Mouse (Mus musculus): Measurements from ENCODE around the gene Agxt2.

Gene Agxt2

GRCm38 (mm10) chr15:10358039-10358948 lies at the start of gene Agxt2:
Gene Agxt2 (plus strand): TSS chr15:10358532.
- no peak for DNase-seq

DNA sequence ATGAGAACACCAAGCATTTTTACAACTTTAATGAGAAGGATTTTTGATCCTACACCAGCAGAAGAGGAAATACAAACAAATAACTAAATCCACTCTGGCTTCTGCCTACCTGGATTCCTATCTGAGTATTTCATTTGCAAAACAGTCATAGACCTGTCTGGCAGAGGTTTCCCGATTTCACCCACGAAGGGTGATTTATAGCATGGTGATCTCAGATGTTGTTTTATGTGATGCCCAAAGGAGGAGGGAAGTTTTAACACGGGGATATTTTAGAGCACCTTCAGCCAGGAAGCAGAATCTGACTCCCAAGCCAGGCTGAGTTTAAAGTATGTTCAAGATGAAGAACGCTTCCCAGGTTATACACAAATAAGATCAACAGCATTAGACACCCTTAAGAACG lies 46.5 kb upstream of the Agxt2 start:
- DNase-seq = no peak

DNA sequence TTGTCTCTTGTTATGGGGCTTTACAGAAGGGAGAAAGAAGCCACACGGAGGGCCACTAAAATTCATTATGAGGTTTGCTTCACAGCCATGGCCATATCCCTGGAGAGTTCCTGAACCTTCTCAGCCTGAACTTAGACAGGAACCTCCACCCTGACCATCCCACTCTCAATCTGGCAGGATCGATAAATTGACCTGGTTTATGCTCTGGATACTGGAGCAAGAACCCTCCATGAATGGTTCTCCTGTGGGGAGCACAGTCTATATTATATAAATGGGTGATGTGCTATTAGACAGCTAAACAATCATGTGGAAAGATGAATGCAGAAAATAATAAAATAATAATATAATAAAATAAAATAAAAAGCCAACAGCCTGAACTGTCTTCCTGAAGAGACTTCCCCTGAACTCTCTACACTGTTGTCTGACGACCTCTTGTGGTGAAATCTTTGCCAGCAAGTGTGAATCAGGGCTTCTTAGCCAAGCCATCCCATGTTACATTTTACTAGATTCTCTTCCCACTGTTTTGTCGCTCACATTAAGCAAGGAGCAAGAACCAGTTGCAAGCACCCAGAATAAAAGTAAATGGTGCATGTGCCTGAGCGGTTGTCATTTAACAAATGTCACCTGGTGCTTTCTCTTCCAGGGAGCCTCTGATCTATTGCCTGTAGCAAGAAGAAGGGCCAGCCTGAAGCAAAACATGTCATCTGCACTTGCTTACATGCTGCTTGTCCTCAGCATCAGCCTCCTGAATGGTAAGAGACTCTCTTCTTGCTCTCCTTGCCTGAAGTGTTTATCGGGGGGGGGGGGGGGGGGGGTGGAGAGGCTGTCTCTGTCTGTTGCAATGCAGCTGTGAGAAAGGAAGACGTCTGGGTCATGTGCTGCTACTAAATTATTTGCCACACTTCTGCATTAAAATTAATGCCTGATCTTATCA lies 44.5 kb upstream of the Agxt2 start:
- peak; percentile 41 for DNase-seq

- no peak for DNase-seq
Observed at GRCm38 (mm10) chr15:10325080-10325479, 33.3 kb upstream of the Agxt2 start, which contains the start of gene Gm21973. Gene Gm21973 (plus strand): TSS chr15:10325380.

DNA sequence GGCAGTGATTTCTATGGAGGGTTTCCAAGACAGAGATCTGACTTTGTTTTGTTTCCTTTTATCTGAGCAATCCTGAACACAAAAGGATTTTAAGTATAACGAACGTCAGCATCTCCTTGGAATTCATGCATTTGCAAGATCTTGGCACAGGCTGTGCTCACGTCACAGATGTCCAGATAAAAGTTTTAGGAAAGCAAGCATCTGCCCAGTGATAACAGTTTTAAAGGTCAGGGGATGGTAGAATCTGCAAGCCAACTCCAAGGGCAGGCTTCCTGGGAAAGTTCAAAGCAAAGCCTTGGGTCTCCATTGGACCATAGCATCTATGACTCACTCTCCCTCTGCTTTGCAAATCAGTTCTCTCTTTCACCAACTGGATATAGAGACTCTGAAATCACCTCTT lies 27.7 kb upstream of the Agxt2 start:
- no peak for DNase-seq

- DNase-seq = no peak
Observed at GRCm38 (mm10) chr15:10332566-10332965, 25.8 kb upstream of the Agxt2 start.

GRCm38 (mm10) chr15:10338606-10339005 lies 19.7 kb upstream of the Agxt2 start:
- no peak for DNase-seq

GRCm38 (mm10) chr15:10347044-10347443 lies 11.3 kb upstream of the Agxt2 start:
- no peak for DNase-seq

DNA sequence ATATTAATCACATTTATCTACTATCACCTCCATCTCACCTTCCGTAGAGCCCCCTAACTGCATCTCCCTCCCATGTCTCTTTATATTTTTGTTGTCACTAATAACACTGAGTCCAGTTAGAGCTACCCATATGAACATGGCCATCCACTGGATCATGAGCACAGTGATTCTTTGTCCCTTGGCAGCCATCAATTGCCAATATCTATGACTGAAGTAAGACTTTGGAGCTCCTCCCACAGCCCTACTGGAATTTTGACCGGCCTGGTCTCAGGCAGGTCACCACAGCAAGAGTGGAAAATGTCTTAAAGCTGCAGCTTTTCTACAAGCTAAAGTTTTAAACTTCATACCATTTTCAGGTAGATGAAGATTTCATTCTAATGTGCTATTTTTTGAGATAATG lies 8.0 kb downstream of the Agxt2 start:
- DNase-seq = no peak

DNA sequence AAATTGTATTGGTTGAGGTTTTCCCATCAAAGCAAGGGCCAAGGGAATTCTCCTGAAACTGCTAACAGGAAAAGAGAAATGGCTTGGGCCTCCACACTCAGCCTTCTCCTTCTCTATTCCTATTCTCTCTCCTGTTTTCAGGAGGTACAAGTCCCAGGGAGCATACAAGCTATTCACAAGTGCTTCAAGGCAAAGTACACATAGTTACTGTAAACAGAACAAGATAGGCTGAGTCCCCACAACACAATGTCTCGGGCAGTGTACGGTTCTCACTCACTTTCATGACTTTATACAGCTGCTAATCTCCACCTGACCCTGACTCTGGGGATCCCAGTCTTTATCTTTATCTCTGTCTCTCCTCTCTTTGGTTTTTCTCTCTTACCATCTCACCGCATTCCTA lies 17.1 kb downstream of the Agxt2 start:
- DNase-seq = no peak

DNA sequence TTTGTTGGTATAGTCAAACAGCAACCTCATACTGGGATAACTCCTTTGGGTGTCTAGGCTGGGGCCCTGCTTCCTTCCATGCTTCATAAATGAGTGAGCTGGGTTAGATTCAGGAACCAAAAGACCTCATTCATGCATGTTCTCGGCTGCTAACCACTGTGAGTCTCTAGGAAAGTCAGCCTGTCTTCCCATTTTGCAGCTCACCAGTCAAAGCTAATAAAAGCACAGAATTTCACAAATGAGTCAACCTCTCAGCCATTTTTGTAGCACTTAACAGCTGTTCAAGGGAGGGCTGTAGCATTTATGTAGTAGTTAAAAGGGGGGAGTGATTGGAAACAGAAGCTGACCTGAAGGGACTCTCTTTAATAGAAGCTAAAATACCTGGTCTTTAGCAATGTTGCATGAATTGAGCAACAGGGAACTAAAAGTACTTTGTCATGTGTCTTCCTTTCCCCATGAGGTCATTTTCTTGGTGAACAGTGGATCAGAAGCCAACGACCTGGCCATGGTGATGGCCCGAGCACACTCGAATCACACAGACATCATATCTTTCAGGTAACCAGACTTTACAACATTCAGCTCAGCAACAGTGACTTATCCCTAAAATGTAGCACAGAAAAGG lies 20.1 kb downstream of the Agxt2 start:
- DNase-seq = no peak

DNA sequence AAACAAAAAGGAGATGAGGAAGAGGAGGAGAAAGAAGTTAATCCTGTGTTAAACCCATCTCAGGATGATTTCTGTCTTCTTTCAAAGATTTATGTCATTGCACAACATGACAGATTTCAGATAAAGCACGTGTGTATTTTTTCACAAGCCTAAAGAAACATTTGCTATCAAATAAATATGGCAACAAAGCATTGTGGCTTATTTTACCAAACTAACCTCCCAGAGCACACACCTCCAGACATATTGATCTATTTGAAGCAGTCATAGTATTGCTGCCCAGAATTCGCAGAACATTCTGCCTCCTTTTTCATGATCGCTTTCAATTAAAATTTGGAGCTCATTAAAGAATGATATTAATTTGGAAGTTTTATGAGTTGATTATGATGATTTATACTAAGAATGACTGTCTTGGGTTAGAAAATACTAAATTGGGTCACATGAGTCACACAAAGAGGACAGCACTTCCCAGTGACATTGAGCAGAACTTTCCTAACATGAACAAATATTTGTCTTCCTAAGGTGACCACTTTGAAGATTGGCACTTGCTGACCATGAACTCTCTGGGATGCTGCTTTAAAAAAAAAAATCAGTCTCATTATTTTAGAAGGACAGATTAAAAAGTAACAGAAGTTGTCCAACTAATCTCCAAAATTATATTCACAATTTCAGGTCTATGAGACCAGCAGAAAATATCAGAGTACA lies 21.6 kb downstream of the Agxt2 start:
- DNase-seq = no peak

GRCm38 (mm10) chr15:10387263-10387662 lies 28.9 kb downstream of the Agxt2 start:
- no peak for DNase-seq

DNA sequence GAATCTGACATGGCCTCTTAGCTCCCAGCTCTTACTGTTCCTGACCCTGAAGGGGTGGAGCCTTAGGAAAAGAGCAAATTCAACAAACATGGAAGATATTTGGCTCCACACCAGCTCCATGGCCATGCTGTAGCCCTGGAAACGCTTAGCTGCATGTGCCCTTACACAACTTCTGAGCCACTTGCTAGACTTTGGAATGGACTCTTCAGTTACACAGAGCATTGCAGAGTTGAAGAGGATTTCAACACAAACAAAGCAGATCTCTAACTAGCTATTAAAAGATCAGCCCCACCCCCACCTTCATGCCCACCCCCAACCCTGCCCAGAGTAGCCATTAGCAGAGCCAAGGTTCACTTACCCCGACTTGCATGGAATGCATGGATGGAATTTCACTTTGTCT lies 41.5 kb downstream of the Agxt2 start:
- no peak for DNase-seq

DNA sequence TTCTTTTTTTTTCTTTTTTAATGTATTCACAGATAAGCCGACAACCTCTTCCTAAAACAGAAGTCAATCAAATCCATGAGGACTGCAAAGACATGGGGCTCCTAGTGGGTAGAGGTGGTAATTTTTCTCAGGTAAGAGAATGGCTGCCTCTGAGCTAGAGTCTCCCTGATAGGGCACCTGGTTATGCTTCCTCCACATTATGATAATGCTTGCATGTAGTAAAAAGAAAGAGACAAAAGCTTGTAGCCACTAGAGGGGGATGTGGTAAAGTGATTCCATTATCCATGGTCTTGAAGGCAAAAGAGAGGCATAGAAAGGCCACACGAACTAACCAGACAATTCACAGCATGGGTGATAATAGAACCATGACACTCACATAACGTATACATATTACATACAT lies 42.1 kb downstream of the Agxt2 start:
- DNase-seq = no peak

DNA sequence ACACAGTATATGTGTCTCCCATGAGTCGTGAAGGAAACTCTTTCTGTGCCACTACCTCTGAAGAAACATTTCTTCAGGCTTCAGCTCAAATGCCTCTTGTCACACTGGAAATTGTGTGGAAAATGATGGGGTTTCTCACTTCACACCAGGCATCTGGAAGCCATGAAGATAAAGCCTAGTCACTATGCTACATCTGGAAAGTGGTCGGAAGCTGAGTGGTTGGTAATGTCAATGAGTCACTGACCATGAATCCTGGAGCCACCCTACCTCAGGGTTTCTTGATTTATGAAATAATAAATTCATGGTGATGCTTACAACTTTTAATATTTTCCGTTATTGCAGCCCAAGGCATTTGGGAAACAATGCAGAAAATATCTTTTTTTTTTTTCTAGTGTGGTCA lies 51.5 kb downstream of the Agxt2 start:
- no peak for DNase-seq

DNA sequence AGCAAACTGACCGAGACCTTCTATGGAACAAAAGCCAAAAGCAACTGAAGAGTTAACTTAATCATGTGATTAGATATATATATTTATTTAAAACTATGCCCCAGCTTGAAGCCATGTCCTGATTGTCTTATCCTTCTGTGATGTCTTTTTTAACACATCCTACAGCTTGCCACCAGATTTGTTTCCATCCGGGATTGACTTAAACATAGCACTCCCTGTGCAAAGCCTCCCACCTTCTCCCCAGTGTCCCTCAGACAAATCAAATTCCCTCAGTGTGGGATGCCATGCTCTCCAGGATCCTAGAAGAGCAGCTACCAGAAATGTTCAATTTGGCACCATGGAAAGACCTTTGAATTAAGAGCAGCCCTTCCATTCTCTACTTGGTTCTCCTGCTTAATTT lies 52.5 kb downstream of the Agxt2 start:
- DNase-seq = no peak

- no peak for DNase-seq
Observed at GRCm38 (mm10) chr15:10413656-10414055, 55.3 kb downstream of the Agxt2 start.

GRCm38 (mm10) chr15:10421138-10421784 lies 62.9 kb downstream of the Agxt2 start:
- DNase-seq = no peak

GRCm38 (mm10) chr15:10421785-10422144 lies 63.4 kb downstream of the Agxt2 start:
- no peak for DNase-seq

GRCm38 (mm10) chr15:10426124-10426523 lies 67.8 kb downstream of the Agxt2 start:
- DNase-seq = no peak

All from thymus, postnatal 14 days (tissue).